Mouse (Mus musculus) mesoderm, embryonic 11.5 days (tissue): ENCODE results near the gene Entr1.
A peak's percentile ranks its signal among the peaks of the same experiment; 100 is the strongest.
"Not testable (repeated sequence)": the region's sequence is repeated elsewhere in the genome, so short reads cannot be mapped to it uniquely, and the experiment has no call there.

ENCODE experiments used
- DNase-seq: peaks from one replicate; pipeline ENCODE4 v3.0.0-alpha.2; 2012; ENCODE audit warnings: low read depth, low spot score

The Entr1 gene

DNA sequence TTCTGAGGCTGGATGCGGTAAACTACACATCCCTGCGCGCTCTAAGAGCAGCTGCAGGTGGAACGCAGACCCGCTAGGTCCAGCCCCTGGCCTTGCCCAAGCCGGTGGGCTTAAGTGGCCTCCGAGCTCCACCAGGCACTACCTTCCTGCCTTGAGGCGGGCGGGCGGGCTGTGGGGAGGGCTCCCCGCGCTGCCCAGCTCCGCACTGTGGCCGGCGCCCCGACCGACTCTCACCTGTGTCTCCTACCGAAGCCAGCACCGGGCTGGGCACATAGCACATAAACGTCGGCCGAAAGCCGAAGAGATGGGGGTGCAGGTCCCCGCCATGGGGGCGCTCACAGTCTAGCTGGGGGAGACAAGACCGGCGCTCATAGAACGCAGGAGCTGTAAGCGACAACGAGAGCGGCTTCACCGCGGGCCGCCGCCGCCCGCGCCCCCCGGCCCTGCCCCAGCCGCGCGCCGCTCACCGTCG, 398 bp downstream of the Entr1 start:
- DNase-seq: no peak

DNA sequence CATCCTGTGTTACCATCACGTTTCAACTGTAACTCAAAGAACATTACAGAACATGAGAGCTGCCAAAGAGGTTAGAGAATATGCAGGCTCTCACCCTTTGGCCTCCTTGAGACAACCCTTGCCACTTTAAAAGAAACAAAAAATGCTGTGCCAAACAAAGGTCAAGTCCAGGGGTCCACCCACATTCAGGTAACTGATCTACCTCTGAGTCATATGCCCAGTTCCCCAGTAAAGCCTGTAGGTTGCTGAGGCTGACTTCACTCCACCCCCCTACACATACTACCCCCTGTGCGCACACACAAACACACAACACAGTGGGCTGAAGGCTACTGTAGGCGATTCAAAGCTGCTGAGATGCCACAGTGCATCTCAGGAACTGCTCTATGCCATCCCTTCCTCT, 1.4 kb downstream of the Entr1 start:
- DNase-seq: no peak

DNA sequence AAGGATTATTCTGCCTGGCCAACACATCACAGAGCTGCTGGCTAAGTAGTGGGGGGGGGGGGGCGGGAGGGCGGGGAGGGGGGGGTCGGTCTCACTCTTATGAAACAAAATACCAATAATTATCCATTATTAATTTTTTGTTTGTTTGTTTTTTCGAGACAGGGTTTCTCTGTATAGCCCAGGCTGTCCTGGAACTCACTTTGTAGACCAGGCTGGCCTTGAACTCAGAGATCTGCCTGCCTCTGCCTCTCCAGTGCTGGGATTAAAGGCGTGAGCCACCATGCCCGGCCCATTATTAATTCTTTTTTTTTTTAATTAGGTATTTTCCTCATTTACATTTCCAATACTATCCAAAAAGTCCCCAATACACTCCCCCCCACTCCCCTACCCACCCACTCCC, 8.2 kb downstream of the Entr1 start:
- not testable (repeated sequence) for DNase-seq

DNA sequence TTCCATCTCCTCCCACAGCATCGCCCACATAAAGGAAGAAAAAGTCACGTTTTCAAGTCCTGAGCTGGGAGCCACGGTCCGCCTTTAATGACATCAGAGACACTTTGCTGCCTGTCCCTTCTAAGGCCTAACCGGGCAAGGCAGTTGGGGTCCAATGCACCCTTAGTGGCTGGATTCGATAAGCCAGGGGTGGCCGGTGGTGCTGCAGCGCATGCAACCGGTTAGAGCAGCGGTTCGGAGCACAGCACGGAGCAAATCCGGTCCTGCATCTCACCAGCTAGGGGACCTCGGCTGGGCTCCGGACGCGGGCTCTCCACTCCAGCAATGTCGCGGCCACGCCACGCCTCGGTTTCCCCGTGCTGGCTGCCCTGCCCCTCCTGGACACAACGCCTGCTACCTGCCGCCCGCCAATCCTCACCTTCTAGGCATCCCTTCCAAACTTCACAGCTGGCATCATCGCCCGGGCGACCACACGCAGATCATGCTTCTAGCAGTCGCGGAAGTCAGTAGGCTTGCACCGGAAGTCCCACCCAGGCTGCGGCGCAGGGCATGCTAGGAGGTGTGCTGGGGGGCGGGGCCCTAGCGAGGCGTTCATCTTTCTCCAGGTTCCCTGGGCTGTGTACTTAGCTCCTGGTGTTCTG, 8.9 kb downstream of the Entr1 start, which contains the start of gene Snapc4:
TSS of gene Snapc4 (minus strand) at position 523 of the 641 bp plus-strand sequence.
- DNase-seq: peak; percentile 85

DNA sequence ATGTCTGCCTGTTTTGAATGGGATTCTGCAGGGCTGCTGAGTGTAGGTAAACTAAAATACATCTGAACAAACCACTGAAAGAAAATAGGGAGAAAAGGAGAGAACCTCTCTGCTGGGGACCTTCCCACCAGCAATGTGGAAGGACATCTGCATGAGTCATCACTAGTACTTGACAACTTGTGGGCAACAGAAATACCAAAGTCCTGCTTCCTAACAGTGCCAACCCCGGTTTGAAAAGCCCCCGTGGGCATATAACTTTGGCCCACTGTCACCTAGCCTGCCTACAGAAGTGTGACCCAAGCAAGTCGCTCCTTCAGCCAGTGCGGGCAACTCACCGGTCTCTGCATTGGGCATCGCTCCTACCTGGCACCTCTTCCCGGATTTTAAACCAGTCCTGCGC, 16.7 kb downstream of the Entr1 start:
- no peak for DNase-seq

DNA sequence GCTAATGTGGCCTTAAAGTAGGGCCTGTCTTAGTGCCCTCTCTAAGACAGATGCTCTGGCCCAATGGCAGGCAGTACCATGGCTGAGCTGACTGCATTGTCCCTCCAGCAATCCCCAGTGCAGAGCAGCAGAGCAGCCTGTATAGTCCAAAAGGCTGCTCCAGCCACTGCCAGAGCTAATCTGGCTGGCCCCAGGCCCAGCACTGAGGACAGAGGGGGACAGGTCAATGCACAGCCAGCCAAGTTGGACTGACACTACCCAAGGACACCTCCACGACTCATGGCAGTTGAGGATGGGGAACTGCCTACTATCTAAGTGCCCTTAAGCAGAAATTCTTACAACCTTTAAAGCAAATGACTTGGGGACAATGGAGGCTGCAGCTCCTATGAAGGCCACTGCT, 20.5 kb downstream of the Entr1 start:
- DNase-seq: no peak

DNA sequence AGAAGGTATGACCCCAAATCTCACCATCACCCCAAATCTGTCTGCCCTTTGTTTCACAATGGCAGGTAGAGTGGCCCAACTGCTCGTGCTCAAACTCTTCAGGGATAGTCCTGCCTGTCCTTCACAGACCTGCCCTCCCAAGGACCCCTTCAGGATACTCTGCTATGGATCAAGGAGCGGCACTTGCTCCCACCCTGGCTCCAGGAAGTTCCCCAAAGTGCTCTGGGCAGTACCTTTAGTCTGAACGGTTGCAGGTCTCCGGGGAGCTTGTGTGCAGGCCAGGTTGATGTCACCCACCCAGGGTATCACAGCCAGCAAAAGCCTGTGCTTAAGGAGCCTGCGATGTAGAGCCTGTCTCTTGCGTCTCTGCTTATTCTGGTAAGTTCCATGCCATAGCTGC, 21.2 kb downstream of the Entr1 start:
- DNase-seq: no peak

DNA sequence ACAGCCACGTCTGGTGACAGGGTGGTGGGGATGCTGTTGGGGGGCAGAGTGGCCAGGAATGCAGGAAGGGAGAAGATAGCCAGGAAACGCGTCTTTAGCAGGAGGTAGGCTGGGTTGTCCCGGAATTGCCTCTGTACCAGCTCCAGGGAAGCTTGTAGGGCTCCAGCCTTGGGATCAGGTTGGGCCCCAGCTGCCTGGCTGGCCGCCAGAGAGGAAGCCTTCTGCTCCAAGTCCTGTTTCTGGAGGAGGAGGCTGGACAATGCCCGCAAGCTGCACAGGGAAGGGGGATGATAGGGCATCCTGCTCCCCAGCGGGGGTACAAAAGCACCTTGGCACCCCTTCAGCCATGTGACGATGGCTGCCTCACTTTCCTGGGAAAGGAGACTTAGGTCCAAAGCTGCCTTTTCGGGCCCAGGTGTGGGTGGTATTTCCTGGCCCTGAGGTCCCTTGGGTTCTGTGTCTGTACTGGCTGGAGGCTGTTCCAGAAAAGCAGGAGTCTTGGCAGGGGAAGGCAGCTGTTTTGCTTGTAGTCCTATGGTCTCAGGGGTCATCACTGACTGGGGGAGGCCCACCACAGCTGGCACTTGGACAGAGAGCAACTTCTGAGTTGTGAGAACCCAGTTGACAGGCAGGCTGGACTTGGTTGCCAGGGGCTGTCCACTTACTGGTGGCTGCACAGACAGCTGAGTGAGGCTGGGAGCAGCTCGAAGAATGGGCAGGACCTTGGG, 24.2 kb downstream of the Entr1 start:
- DNase-seq: no peak

DNA sequence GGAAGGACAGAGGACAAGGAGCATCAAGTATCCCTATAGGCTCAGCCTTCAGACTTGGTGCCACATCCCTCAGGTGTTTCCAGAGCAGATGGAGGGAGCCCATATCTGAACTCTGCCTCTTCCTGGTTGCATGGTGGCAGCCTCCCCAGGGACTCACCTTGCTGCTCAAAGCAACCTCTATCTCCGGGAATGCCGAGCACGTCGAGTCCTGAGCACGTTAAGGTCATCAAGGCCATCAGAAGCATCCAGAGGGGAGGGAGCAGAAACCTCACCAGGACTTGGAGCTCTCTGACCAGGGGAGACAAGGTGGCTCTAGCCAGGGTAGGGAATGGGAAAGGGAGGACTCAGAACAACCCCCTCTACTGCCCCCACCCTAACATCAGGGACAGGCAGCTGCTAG, 25.6 kb downstream of the Entr1 start:
- no peak for DNase-seq

DNA sequence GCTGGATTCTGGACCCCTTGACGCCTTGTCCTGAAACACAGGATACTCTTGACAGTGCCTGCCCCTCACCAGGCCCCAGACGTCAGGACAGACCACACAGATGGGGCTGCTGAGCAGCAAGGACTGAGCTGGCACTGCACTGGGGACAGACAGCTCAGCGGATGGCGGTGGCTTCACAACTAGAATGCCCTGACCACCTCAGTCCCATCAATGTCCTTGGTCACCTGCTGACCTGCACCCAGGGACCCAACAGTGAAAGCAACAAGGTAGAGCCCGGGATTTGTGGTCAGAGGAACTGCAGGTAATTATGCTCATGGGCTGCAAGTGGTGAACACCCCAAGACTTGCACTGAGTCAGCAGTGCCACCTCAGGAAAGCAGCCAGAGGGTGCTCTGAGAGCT, 26.1 kb downstream of the Entr1 start:
- DNase-seq: no peak

DNA sequence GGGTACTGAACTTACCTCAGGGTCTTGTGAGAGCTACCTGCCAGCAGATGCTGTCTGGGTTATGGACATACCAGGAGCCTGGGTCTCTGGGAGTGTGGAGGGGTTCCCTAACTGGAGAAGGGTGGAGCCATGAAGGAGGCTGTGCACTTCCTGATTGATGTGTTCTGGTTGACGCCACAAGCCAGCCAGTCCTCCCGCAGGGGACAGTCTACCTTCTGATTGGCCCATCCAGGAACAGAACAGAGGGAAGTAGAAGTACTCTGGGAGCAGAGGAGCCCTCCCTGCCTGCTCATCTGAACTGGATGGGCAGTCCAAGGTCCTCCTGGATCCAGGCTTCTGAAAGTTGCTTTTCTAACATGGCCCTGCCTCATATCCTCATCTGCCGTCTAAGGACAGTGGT, 28.3 kb downstream of the Entr1 start, which contains the start of gene Card9:
TSS of gene Card9 (minus strand) at position 147 of the 400 bp plus-strand sequence.
- DNase-seq: no peak

DNA sequence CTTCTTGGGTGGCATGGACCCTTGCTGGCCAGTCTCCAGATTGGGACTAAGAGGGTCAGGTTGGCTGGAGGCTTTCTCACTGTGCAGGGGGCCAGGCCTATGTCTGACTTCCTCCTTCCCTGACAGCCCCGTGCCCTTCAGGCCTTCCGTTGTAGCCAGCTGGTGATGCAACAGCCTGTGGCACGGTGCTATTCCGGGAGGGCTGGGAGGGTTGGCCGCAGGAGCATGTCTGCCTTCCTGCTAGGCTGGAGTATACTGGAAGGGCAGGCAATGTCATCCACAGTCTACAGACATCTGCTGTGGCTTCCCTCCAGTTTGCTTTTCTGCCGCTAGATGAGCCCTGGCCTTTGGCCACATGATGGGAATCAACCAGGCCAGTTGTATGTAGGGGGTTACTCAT, 29.1 kb downstream of the Entr1 start:
- DNase-seq: no peak

DNA sequence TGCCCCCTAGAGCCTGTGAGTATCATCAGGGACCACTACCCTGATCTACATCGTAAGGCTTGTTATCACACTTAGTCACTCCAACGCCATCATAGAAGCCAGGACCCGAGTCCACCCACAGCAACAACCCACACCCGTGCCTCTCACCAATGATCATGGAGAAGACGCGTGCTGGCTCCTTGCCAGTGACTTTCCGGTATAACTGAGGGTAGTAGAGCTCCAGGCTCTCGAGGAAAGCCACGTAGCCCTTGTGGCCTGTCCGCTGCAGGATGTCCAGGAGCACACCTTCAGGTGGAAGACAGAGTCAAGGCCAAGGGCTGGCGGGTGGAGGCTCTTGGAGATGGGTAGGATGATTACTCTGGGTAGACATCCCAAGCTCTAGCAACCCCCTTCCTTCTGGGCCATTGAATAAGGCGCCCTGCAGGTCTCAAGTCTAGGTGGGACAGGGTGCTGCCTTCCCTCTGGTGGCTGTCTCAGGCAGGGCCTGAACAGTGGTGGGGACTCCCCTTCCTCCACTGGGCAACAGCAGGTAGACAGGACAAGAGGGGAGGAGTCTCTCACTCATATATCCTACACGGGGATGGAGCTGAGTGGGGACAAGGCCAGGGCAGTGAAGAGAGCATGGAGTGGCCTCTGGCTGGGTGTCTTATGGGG, 30.3 kb downstream of the Entr1 start:
- DNase-seq: no peak

DNA sequence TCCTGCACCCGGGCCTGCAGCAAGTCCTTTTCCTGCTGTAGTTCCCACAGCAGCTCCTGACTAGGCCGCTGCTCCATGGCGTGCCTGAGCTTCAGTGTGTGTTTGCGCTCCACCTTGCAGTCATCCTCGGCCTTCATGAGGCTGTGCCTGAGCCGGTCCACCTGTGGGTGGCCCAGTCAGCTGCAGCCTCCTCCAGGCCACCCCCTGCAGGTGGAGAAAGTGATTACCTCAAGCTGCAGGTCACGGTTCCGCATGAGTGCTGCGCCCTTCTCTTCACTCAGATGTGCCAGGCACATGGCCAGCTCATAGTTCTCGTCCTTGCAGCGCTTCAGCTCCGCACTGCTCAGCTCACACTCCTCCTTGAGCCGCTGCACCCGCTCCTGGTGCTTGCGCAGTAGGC, 31.6 kb downstream of the Entr1 start:
- no peak for DNase-seq

DNA sequence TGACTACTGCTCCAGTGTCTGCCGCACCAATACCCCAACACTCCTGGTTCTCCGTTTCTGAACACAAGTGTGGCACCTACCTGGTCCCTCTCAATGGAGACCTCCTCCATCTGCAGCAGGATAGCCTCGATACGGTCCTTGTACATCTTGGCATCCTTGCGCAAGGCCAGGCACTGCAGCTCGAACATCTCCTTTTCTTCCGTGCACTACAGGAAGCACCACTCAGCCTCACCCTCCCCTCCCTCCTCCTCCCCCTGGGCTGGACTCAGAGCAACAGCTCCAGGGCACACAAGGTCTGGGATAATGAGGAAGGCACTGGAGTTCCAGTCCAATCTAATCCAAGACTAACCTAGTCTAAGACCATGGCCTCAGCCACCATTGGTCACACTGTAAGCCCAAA, 32.4 kb downstream of the Entr1 start:
- no peak for DNase-seq

DNA sequence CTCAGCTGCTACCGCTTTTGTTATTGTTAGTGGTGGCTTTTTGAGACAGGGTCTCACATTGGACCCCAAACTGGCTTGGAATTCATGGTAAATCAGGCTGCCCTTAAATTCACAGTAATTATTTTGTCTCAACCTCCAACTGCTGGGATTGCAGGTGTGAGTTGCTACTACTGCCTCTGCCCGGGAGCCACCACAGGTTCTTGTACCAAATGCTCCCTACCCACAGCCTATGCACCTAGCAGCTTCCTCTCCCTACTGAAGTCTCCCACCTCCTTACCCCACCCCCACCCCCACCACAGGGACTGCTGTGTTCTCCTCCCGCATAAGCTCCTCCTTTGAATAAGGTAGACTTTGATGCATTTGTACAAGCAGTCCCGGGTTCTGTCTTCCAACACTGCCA, 32.9 kb downstream of the Entr1 start:
- DNase-seq: no peak

DNA sequence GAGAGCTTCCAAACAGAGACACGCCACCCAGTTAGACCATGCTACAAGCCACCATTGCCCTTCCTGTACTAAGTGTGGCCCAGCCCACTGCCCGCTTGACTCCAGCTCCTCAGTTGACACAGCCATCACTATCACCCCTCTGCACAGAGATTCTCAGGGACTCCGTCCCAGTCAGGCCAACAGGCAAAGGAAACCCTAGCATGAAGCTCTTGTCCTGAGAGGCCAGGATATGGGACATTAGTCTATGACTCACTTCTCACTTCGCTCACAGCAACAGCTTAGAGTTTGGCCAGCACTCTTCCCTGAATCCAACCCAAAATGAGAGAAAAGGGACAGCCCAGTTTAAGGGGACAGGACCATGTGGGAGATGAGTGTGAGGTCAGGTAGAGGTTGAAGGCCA, 34.7 kb downstream of the Entr1 start:
- no peak for DNase-seq

DNA sequence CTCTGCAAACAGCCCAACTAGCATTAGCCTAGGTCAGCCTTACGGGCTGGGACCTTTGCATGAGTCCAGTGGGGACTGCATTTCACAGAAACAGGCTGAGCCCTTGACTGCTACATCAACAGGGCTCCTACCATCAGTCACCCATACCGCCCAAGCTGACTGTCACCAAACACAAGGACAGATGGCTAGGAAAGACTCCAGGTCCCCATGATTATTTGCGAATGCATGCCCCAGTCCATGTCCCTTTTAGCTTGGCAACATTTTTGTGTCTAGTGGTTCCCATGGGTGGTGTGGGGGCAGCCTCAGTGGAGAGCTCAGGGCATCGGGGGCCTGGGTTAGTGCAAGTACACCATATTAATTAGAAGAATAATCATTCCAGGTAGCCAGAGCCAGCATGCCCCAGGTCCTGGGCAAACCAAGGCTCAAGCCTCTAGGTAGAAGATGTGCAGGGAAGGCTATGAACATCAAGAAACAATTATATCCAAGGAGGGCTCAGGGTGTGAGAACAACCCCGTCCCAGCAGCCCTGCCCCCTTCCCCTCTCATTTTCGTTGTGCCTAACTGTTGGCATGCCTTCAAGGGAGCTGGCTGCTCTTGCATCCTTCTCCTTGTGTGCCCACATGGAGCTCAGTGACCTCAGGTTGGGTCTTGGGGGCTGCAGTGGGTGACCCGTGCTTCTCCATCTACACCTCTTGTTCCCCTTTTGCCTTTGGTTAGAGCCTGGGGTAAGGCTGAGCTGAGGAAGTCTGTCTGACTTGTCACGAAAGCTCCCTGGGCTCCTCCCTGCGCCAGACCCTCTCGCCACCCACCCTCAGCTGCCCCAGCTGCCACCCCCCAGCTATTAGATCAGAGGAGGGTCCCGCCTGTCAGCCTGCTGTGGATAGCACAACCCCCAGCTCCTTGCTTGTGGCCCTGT, 35.8 kb downstream of the Entr1 start:
- DNase-seq: no peak

DNA sequence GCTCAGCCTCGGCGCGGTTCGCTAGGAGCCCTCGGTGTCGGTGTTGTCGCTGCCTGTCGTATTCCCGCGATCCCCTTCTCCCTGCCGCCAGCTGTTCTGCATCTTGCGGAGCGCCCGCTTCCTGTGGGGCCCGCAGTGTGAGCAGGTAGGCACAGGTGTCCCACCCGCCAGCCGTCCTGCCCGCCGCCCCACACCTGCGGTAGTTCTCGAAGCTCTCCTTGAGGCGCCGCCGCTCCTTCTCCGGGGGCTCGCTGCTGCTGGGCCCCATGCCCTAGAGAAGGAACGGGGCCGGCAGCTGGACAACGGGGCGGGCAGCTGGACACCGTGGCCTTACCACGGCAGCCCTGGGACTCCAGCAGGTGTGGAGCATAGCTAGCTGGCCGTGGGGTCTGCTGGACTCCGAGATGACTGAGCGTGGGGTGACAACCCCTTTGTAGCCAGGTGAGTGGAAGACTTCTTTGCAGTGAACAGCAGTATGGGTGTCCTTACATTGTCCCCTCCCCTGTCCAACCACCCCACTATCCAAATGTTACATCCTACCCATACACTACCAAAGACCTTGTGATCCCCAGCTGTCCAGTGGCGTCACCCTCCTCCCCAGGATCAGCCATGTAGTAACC, 36.7 kb downstream of the Entr1 start:
- no peak for DNase-seq

DNA sequence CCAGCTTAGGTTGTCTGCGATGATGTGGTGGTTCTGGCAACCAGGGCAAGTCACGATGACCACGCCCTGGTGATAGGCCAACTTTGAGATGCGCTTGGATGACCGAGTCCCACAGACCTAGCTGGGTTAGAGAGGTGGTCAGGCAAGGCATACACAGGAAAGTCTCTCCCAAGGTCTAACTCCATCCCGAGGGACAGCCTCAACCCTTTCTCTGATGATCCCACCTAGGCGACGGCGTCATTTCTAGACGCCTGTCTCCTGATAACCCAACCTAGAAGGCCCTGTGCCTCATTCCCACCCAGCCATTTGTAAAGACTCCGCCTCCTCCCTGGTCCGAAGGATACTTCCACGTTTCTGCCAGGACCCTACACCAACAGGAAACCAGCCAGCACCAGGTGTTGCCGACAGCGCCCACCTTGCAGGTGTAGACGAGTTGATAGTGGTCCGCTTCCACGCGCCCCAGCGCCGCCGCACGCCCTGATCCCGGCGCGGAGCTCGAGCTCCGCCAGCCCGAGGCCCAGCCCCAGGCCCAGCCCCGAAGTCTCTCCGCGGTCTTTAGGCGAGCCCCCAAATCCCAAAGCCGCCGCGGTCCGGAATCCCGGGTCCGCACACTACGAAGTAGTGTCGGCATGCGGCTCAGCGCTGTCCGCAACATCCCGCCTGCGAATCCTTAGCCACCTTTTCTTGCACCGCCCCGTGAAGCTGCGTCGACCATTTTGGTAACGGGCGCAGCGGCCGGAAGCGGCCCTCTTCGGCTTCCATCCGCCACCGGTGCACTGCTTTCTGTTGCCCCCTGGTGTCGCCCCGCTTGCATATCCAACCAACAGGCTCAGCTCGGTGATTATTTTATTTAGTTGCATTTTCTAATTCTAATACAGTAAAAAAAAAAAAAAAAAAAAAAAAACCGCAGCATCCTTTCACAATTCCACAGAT, 37.5 kb downstream of the Entr1 start, which contains the start of gene Dnlz:
TSS of gene Dnlz (minus strand) at position 753 of the 933 bp plus-strand sequence.
- DNase-seq: peak; percentile 93
